Mouse (Mus musculus) E14TG2a.4 (cell line): ENCODE results near the gene Adgrf1.

Source experiments
- CTCF ChIP-seq: conservative IDR thresholded peaks from 2 replicates; pipeline ENCODE4 v1.5.1; 2014; ENCODE audit warnings: low read length
- POU5F1 ChIP-seq: IDR thresholded peaks from 2 replicates; pipeline ENCODE4 v1.6.1; 2014; ENCODE audit warnings: low read length, borderline replicate concordance

GRCm38 (mm10) chr17:43359826-43360619 lies 89.9 kb downstream of the Adgrf1 start, which contains the start of gene Adgrf5:
- TF ChIP-seq POU5F1 (no peak), CTCF (no peak)
